Mouse (Mus musculus) WW6 (cell line): ENCODE results near the gene Wtip.
"Not testable (repeated sequence)": the region's sequence is repeated elsewhere in the genome, so short reads cannot be mapped to it uniquely, and the experiment has no call there.

Source experiments
- DNase-seq: peaks from one replicate; pipeline ENCODE4 v3.0.0-alpha.2; 2013; ENCODE audit warnings: low read depth, low spot score

Wtip gene

GRCm38 (mm10) chr7:34120636-34121035 lies 12.4 kb downstream of the Wtip start:
- not testable (repeated sequence) for DNase-seq

- no peak for DNase-seq
Measured at GRCm38 (mm10) chr7:34116601-34117000, 16.5 kb downstream of the Wtip start.

- no peak for DNase-seq
Measured at GRCm38 (mm10) chr7:34109190-34109589, 23.9 kb downstream of the Wtip start.

- no peak for DNase-seq
Measured at GRCm38 (mm10) chr7:34101276-34101675, 31.8 kb downstream of the Wtip start.

- no peak for DNase-seq
Measured at GRCm38 (mm10) chr7:34100002-34100401, 33.1 kb downstream of the Wtip start.

- no peak for DNase-seq
Measured at GRCm38 (mm10) chr7:34094911-34095481, 38.1 kb downstream of the Wtip start, which contains the start of gene Scgb1b30. TSS of gene Scgb1b30 (plus strand) at chr7:34095431.

GRCm38 (mm10) chr7:34068132-34068531 lies 64.9 kb downstream of the Wtip start:
- not testable (repeated sequence) for DNase-seq
